Mouse (Mus musculus) intestine, embryonic 15.5 days (tissue): ENCODE results near the gene Cct4. TPM values are rescaled to one million over a fixed set of nuclear protein-coding genes. Genes with fewer than 3 reads are reported as not detected.

ENCODE experiments used
- ATAC-seq: fragments of 200-750 bp; cut with Nextera tagmentation; 2 replicates; pipeline ENCODE4 v1.8.0; 2017; ENCODE audit warnings: moderate TSS enrichment, moderate library complexity
- H3K27ac ChIP-seq: fragments of 300-500 bp; sonication (generic); 2 replicates; pipeline ENCODE4 v1.5.1; 2015; ENCODE audit warnings: mild to moderate bottlenecking, inconsistent platforms
- H3K27me3 ChIP-seq: fragments of 300-500 bp; sonication (generic); replicated peaks from 2 replicates; pipeline ENCODE4 v1.6.1; 2015; ENCODE audit warnings: inconsistent platforms
- H3K36me3 ChIP-seq: fragments of 300-500 bp; sonication (generic); 2 replicates; pipeline ENCODE4 v1.6.1; 2015; ENCODE audit warnings: inconsistent platforms
- H3K4me1 ChIP-seq: fragments of 300-500 bp; sonication (generic); replicated peaks from 2 replicates; pipeline ENCODE4 v1.6.1; 2015; ENCODE audit warnings: inconsistent platforms
- H3K4me2 ChIP-seq: fragments of 300-500 bp; sonication (generic); replicated peaks from 2 replicates; pipeline ENCODE4 v1.6.1; 2015; ENCODE audit warnings: mild to moderate bottlenecking, inconsistent platforms
- H3K4me3 ChIP-seq: fragments of 300-500 bp; sonication (generic); replicated peaks from 2 replicates; pipeline ENCODE4 v1.5.1; 2015; ENCODE audit warnings: inconsistent platforms
- H3K9ac ChIP-seq: fragments of 300-500 bp; sonication (generic); 2 replicates; pipeline ENCODE4 v1.6.1; 2015; ENCODE audit warnings: inconsistent platforms
- H3K9me3 ChIP-seq: fragments of 300-500 bp; sonication (generic); 2 replicates; pipeline ENCODE4 v1.6.1; 2016; ENCODE audit warnings: inconsistent platforms
- WGBS: fragments of 180-500 bp; shearing (Covaris S2); methylation state at CpG from one replicate; pipeline ENCODE4 v1.1.7; 2015; 5-methylcytosine and 5-hydroxymethylcytosine counted together
- polyA plus RNA-seq: library from polyadenylated mRNA; unstranded; fragments of >200 nt; fragmentation: Nextera tagmentation; extraction: Ambion mirVana; gene quantifications from 2 replicates; pipeline ENCODE4 v1.2.1, GENCODE M21; 2015

Cct4 gene
- 256 and 268 TPM in 2 replicates for polyA plus RNA-seq

GRCm38 (mm10) chr11:22990393-22991126 lies at the start of gene Cct4:
Cct4 (plus strand) TSS chr11:22990519.
- H3K4me1 ChIP-seq, result 0 out of 2 replicates have a peak, but pooled peaks cover 4% of the 10 kb centered on the region
- no peaks in the 10 kb centered on the region for H3K9me3 ChIP-seq
- H3K4me3 ChIP-seq, result peak within 1 kb of the TSS; percentile 85
- peaks cover 9% of the 10 kb centered on the region for H3K36me3 ChIP-seq
- H3K27ac ChIP-seq, result peak within 1 kb of the TSS; percentile 92
- peak; percentile 99 for ATAC-seq
- H3K9ac ChIP-seq, result peak within 1 kb of the TSS; percentile 88
- peak within 1 kb of the TSS; percentile 65 for H3K4me2 ChIP-seq
- no peaks in the 10 kb centered on the region for H3K27me3 ChIP-seq
- under 1% methylated on average over 66 of the region's 66 CpGs for WGBS

GRCm38 (mm10) chr11:22949101-22949500 lies 41.2 kb upstream of the Cct4 start:
- Histone ChIP-seq H3K4me1 (no peaks in the 10 kb centered on the region), H3K36me3 (no peaks in the 10 kb centered on the region), H3K9ac (no peak overlapping the region), H3K27me3 (no peaks in the 10 kb centered on the region), H3K4me2 (no peak overlapping the region), H3K4me3 (no peak overlapping the region), H3K27ac (no peak overlapping the region), H3K9me3 (no peaks in the 10 kb centered on the region)
- no peak for ATAC-seq
- WGBS, result 87% methylated on average over 1 of the region's 1 CpGs

GRCm38 (mm10) chr11:22950131-22950530 lies 40.2 kb upstream of the Cct4 start:
- Histone ChIP-seq H3K27ac (no peak overlapping the region), H3K4me1 (no peaks in the 10 kb centered on the region), H3K9me3 (no peaks in the 10 kb centered on the region), H3K9ac (no peak overlapping the region), H3K4me2 (no peak overlapping the region), H3K27me3 (no peaks in the 10 kb centered on the region), H3K36me3 (no peaks in the 10 kb centered on the region), H3K4me3 (no peak overlapping the region)
- 88% methylated on average over 6 of the region's 6 CpGs for WGBS
- ATAC-seq, result no peak

GRCm38 (mm10) chr11:22952668-22953067 lies 37.7 kb upstream of the Cct4 start:
- 85% methylated on average over 7 of the region's 7 CpGs for WGBS
- H3K27ac ChIP-seq, result no peak overlapping the region
- H3K9ac ChIP-seq, result no peak overlapping the region
- H3K4me2 ChIP-seq, result no peak overlapping the region
- ATAC-seq, result no peak
- H3K36me3 ChIP-seq, result peaks cover 2% of the 10 kb centered on the region; the same call in 1 of the 2 replicates
- no peaks in the 10 kb centered on the region for H3K4me1 ChIP-seq
- no peak overlapping the region for H3K4me3 ChIP-seq
- H3K9me3 ChIP-seq, result no peaks in the 10 kb centered on the region
- H3K27me3 ChIP-seq, result no peaks in the 10 kb centered on the region

GRCm38 (mm10) chr11:22956346-22956745 lies 34.0 kb upstream of the Cct4 start:
- no peak for ATAC-seq
- H3K4me1 ChIP-seq, result no peaks in the 10 kb centered on the region
- no peak overlapping the region for H3K4me2 ChIP-seq
- H3K9me3 ChIP-seq, result no peaks in the 10 kb centered on the region
- H3K27me3 ChIP-seq, result no peaks in the 10 kb centered on the region
- H3K9ac ChIP-seq, result no peak overlapping the region
- H3K4me3 ChIP-seq, result no peak overlapping the region
- no peak overlapping the region for H3K27ac ChIP-seq
- peaks cover 2% of the 10 kb centered on the region; the same call in 1 of the 2 replicates for H3K36me3 ChIP-seq
- WGBS, result 96% methylated on average over 6 of the region's 6 CpGs

GRCm38 (mm10) chr11:22956830-22957229 lies 33.5 kb upstream of the Cct4 start:
- Histone ChIP-seq H3K36me3 (peaks cover 2% of the 10 kb centered on the region; the same call in 1 of the 2 replicates), H3K9me3 (no peaks in the 10 kb centered on the region), H3K4me2 (no peak overlapping the region), H3K4me1 (no peaks in the 10 kb centered on the region), H3K27ac (no peak overlapping the region), H3K4me3 (no peak overlapping the region), H3K9ac (no peak overlapping the region), H3K27me3 (no peaks in the 10 kb centered on the region)
- WGBS, result 82% methylated on average over 4 of the region's 4 CpGs
- ATAC-seq, result peak; percentile 78

GRCm38 (mm10) chr11:22957791-22958374 lies 32.4 kb upstream of the Cct4 start:
- no peak overlapping the region for H3K4me2 ChIP-seq
- no peaks in the 10 kb centered on the region for H3K4me1 ChIP-seq
- H3K4me3 ChIP-seq, result no peak overlapping the region
- 89% methylated on average over 4 of the region's 4 CpGs for WGBS
- no peak for ATAC-seq
- no peaks in the 10 kb centered on the region for H3K27me3 ChIP-seq
- no peak overlapping the region for H3K27ac ChIP-seq
- peaks cover 2% of the 10 kb centered on the region; the same call in 1 of the 2 replicates for H3K36me3 ChIP-seq
- H3K9ac ChIP-seq, result no peak overlapping the region
- H3K9me3 ChIP-seq, result no peaks in the 10 kb centered on the region

GRCm38 (mm10) chr11:22962101-22962500 lies 28.2 kb upstream of the Cct4 start:
- Histone ChIP-seq H3K36me3 (no peaks in the 10 kb centered on the region), H3K4me3 (no peak overlapping the region), H3K27me3 (no peaks in the 10 kb centered on the region), H3K9ac (no peak overlapping the region), H3K4me2 (no peak overlapping the region), H3K9me3 (no peaks in the 10 kb centered on the region), H3K4me1 (no peaks in the 10 kb centered on the region), H3K27ac (no peak overlapping the region)
- ATAC-seq, result no peak
- WGBS, result 90% methylated on average over 1 of the region's 1 CpGs

GRCm38 (mm10) chr11:22964401-22964800 lies 25.9 kb upstream of the Cct4 start:
- H3K4me3 ChIP-seq, result no peak overlapping the region
- no peak overlapping the region for H3K9ac ChIP-seq
- H3K36me3 ChIP-seq, result 0 out of 2 replicates have a peak, but pooled peaks cover 3% of the 10 kb centered on the region
- no peak for ATAC-seq
- no peaks in the 10 kb centered on the region for H3K27me3 ChIP-seq
- H3K4me1 ChIP-seq, result no peaks in the 10 kb centered on the region
- H3K27ac ChIP-seq, result no peak overlapping the region
- WGBS, result 72% methylated on average over 4 of the region's 4 CpGs
- no peak overlapping the region for H3K4me2 ChIP-seq
- no peaks in the 10 kb centered on the region for H3K9me3 ChIP-seq

GRCm38 (mm10) chr11:22965503-22965902 lies 24.8 kb upstream of the Cct4 start:
- no peak overlapping the region for H3K4me3 ChIP-seq
- no peak overlapping the region for H3K4me2 ChIP-seq
- no peak overlapping the region for H3K9ac ChIP-seq
- H3K4me1 ChIP-seq, result no peaks in the 10 kb centered on the region
- 83% methylated on average over 4 of the region's 4 CpGs for WGBS
- no peaks in the 10 kb centered on the region for H3K9me3 ChIP-seq
- H3K27ac ChIP-seq, result no peak overlapping the region
- no peak for ATAC-seq
- no peaks in the 10 kb centered on the region for H3K27me3 ChIP-seq
- H3K36me3 ChIP-seq, result 0 out of 2 replicates have a peak, but pooled peaks cover 3% of the 10 kb centered on the region

GRCm38 (mm10) chr11:22969486-22969885 lies 20.8 kb upstream of the Cct4 start:
- no peak overlapping the region for H3K9ac ChIP-seq
- no peak overlapping the region for H3K27ac ChIP-seq
- no peaks in the 10 kb centered on the region for H3K27me3 ChIP-seq
- H3K4me2 ChIP-seq, result no peak overlapping the region
- H3K4me1 ChIP-seq, result no peaks in the 10 kb centered on the region
- ATAC-seq, result no peak
- no peak overlapping the region for H3K4me3 ChIP-seq
- 57% methylated on average over 6 of the region's 6 CpGs for WGBS
- no peaks in the 10 kb centered on the region for H3K9me3 ChIP-seq
- peaks cover 3% of the 10 kb centered on the region; the same call in 1 of the 2 replicates for H3K36me3 ChIP-seq

GRCm38 (mm10) chr11:22970546-22970945 lies 19.8 kb upstream of the Cct4 start:
- ATAC-seq, result no peak
- Histone ChIP-seq H3K4me1 (peaks cover 2% of the 10 kb centered on the region; the same call in 1 of the 2 replicates), H3K27ac (no peak overlapping the region), H3K9me3 (no peaks in the 10 kb centered on the region), H3K9ac (no peak overlapping the region), H3K27me3 (no peaks in the 10 kb centered on the region), H3K4me2 (no peak overlapping the region), H3K4me3 (no peak overlapping the region), H3K36me3 (peaks cover 3% of the 10 kb centered on the region; the same call in 1 of the 2 replicates)
- WGBS, result 100% methylated on average over 1 of the region's 1 CpGs
